Mouse (Mus musculus): ENCODE measurements around the gene Ppp1r1b. TPM values are rescaled to one million over a fixed set of nuclear protein-coding genes. Genes with fewer than 3 reads are reported as not detected.

The Ppp1r1b gene
- polyA plus RNA-seq, 2 experiments, result 0.04 to 0.17 TPM

GRCm38 (mm10) chr11:98320806-98321676 is 27.2 kb upstream of the Ppp1r1b start:
- Histone ChIP-seq H3K27ac (no peak overlapping the region), H3K9me3 (ENCODE audit: control insufficient read depth, low read length) (no peaks in the 10 kb centered on the region), H3K4me1 (replicated peaks; ENCODE audit: control insufficient read depth in 2 of 2, insufficient read depth in 2 of 2, low read length in 1 of 2) (no peaks in the 10 kb centered on the region), H3K9ac (replicated peaks) (no peak overlapping the region), H3K4me2 (ENCODE audit: low read depth) (no peak overlapping the region), H3K36me3 (replicated peaks; ENCODE audit: control insufficient read depth, insufficient read depth, low read depth) (no peaks in the 10 kb centered on the region), H3K27me3 (ENCODE audit: control insufficient read depth, insufficient read depth, low read length) (peaks cover 98% of the 10 kb centered on the region), H3K4me3 (ENCODE audit: insufficient read depth in 1 of 2, low read depth in 2 of 2, low read length in 2 of 2) (no peak overlapping the region)
- DNase-seq (ENCODE audit: low read depth in 3 of 3, low spot score in 3 of 3) (no peak), ATAC-seq (ENCODE audit: insufficient read depth) (no peak)
- no peak for TF ChIP-seq CTCF (IDR thresholded peaks at IDR 0.05; ENCODE audit: low read depth)
- TF ChIP-seq EP300 (IDR thresholded peaks at IDR 0.05; ENCODE audit: low read depth), result no peak
- 2% methylated on average over 30 of the region's 30 CpGs for WGBS (ENCODE audit: insufficient replicate concordance)

DNA sequence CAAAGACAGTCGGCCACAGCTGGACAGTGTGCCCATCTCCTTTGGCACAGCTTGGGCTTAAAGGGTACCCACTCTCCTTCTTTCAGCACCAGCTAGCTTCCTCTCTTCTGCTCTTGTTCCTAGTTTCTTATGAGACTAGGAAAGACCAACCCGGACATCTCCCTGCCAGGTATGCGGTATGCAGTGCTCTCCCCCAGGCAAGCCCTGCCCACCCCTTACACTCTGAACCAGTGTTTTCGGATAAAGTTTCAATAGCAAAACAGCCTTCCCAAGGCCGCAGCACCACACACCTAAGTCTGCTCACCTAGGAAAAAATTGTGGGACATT is 26.6 kb upstream of the Ppp1r1b start:
- H3K9ac ChIP-seq (replicated peaks), result no peak overlapping the region
- H3K4me3 ChIP-seq (ENCODE audit: insufficient read depth in 1 of 2, low read depth in 2 of 2, low read length in 2 of 2), result no peak overlapping the region
- H3K36me3 ChIP-seq (replicated peaks; ENCODE audit: control insufficient read depth, insufficient read depth, low read depth), result no peaks in the 10 kb centered on the region
- ATAC-seq (ENCODE audit: insufficient read depth) (no peak), DNase-seq (ENCODE audit: low read depth in 3 of 3, low spot score in 3 of 3) (no peak)
- H3K9me3 ChIP-seq (ENCODE audit: control insufficient read depth, low read length), result no peaks in the 10 kb centered on the region
- 9% methylated on average over 5 of the region's 5 CpGs for WGBS (ENCODE audit: insufficient replicate concordance)
- H3K4me2 ChIP-seq (ENCODE audit: low read depth), result no peak overlapping the region
- no peak for TF ChIP-seq CTCF (IDR thresholded peaks at IDR 0.05; ENCODE audit: low read depth)
- no peak for TF ChIP-seq EP300 (IDR thresholded peaks at IDR 0.05; ENCODE audit: low read depth)
- H3K27ac ChIP-seq, result no peak overlapping the region
- peaks cover 98% of the 10 kb centered on the region for H3K27me3 ChIP-seq (ENCODE audit: control insufficient read depth, insufficient read depth, low read length)
- no peaks in the 10 kb centered on the region for H3K4me1 ChIP-seq (replicated peaks; ENCODE audit: control insufficient read depth in 2 of 2, insufficient read depth in 2 of 2, low read length in 1 of 2)

DNA sequence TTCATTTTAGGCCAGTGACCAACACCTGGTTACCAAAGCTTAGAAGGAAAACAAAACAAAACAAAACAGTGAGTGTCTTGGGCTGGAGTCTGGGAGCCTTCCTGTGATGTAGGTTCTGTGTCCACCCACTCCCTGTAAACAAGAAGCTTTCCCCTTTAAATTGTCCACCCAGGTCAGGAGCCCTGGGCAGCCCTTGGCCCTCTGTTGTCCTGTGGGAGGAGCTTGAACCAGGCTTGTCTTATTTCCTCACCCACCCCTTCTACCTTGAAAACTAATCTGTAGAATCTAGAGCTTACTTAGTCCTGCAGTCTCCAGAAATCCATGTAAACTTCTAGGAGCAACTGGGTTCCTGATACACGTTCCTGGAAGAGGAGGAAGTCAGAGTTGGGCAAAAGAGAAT is 26.0 kb upstream of the Ppp1r1b start:
- Histone ChIP-seq H3K4me2 (ENCODE audit: low read depth) (no peak overlapping the region), H3K9me3 (ENCODE audit: control insufficient read depth, low read length) (no peaks in the 10 kb centered on the region), H3K4me1 (replicated peaks; ENCODE audit: control insufficient read depth in 2 of 2, insufficient read depth in 2 of 2, low read length in 1 of 2) (no peaks in the 10 kb centered on the region), H3K27ac (no peak overlapping the region), H3K4me3 (ENCODE audit: insufficient read depth in 1 of 2, low read depth in 2 of 2, low read length in 2 of 2) (no peak overlapping the region), H3K9ac (replicated peaks) (no peak overlapping the region), H3K36me3 (replicated peaks; ENCODE audit: control insufficient read depth, insufficient read depth, low read depth) (no peaks in the 10 kb centered on the region), H3K27me3 (ENCODE audit: control insufficient read depth, insufficient read depth, low read length) (peaks cover 98% of the 10 kb centered on the region)
- ATAC-seq (ENCODE audit: insufficient read depth), result no peak
- TF ChIP-seq CTCF (IDR thresholded peaks at IDR 0.05; ENCODE audit: low read depth) (no peak), EP300 (IDR thresholded peaks at IDR 0.05; ENCODE audit: low read depth) (no peak)
- DNase-seq (ENCODE audit: low read depth in 3 of 3, low spot score in 3 of 3), result no peak
- 0% methylated on average over 1 of the region's 1 CpGs for WGBS (ENCODE audit: insufficient replicate concordance)

- WGBS (ENCODE audit: insufficient replicate concordance), result 5% methylated on average over 10 of the region's 10 CpGs
Measured at GRCm38 (mm10) chr11:98323136-98323866, 24.9 kb upstream of the Ppp1r1b start.

GRCm38 (mm10) chr11:98323933-98324332 is 24.3 kb upstream of the Ppp1r1b start:
- Histone ChIP-seq H3K4me3 (ENCODE audit: insufficient read depth in 1 of 2, low read depth in 2 of 2, low read length in 2 of 2) (no peak overlapping the region), H3K4me2 (ENCODE audit: low read depth) (no peak overlapping the region), H3K9ac (replicated peaks) (no peak overlapping the region), H3K9me3 (ENCODE audit: control insufficient read depth, low read length) (no peaks in the 10 kb centered on the region), H3K27ac (no peak overlapping the region), H3K27me3 (ENCODE audit: control insufficient read depth, insufficient read depth, low read length) (peaks cover 100% of the 10 kb centered on the region), H3K36me3 (replicated peaks; ENCODE audit: control insufficient read depth, insufficient read depth, low read depth) (no peaks in the 10 kb centered on the region), H3K4me1 (replicated peaks; ENCODE audit: control insufficient read depth in 2 of 2, insufficient read depth in 2 of 2, low read length in 1 of 2) (no peaks in the 10 kb centered on the region)
- TF ChIP-seq EP300 (IDR thresholded peaks at IDR 0.05; ENCODE audit: low read depth) (no peak), CTCF (IDR thresholded peaks at IDR 0.05; ENCODE audit: low read depth) (no peak)
- 4% methylated on average over 9 of the region's 9 CpGs for WGBS (ENCODE audit: insufficient replicate concordance)
- no peak for ATAC-seq (ENCODE audit: insufficient read depth)
- no peak for DNase-seq (ENCODE audit: low read depth in 3 of 3, low spot score in 3 of 3)

More at GRCm38 (mm10) chr11:98323136-98323866, 24.9 kb upstream of the Ppp1r1b start:
- TF ChIP-seq CTCF (IDR thresholded peaks at IDR 0.05; ENCODE audit: low read depth) (no peak), EP300 (IDR thresholded peaks at IDR 0.05; ENCODE audit: low read depth) (no peak)
- Histone ChIP-seq H3K9ac (replicated peaks) (no peak overlapping the region), H3K9me3 (ENCODE audit: control insufficient read depth, low read length) (no peaks in the 10 kb centered on the region), H3K27me3 (ENCODE audit: control insufficient read depth, insufficient read depth, low read length) (peaks cover 100% of the 10 kb centered on the region), H3K36me3 (replicated peaks; ENCODE audit: control insufficient read depth, insufficient read depth, low read depth) (no peaks in the 10 kb centered on the region), H3K4me2 (ENCODE audit: low read depth) (no peak overlapping the region), H3K4me1 (replicated peaks; ENCODE audit: control insufficient read depth in 2 of 2, insufficient read depth in 2 of 2, low read length in 1 of 2) (no peaks in the 10 kb centered on the region), H3K4me3 (ENCODE audit: insufficient read depth in 1 of 2, low read depth in 2 of 2, low read length in 2 of 2) (no peak overlapping the region), H3K27ac (no peak overlapping the region)
- ATAC-seq (ENCODE audit: insufficient read depth) (no peak), DNase-seq (ENCODE audit: low read depth in 3 of 3, low spot score in 3 of 3) (no peak)
